Mouse (Mus musculus) embryo, embryonic 9.5 days (tissue): Measurements from ENCODE around the gene Atg9a.

ENCODE experiments used
- DNase-seq: peaks from one replicate; pipeline ENCODE4 v3.0.0-alpha.2; 2017; ENCODE audit errors: extremely low spot score

The Atg9a gene

GRCm38 (mm10) chr1:75168472-75169464 lies 23.2 kb downstream of the Atg9a start, which contains the start of gene Zfand2b:
Zfand2b (plus strand) TSS chr1:75168646.
- peak; percentile 98 for DNase-seq

GRCm38 (mm10) chr1:75168093-75168471 lies 23.9 kb downstream of the Atg9a start:
- DNase-seq: no peak

- DNase-seq: no peak
These were observed 31.8 kb downstream of the Atg9a start for GRCm38 (mm10) chr1:75160256-75160617.

GRCm38 (mm10) chr1:75159540-75160255 lies 32.3 kb downstream of the Atg9a start:
- DNase-seq: no peak

- DNase-seq: no peak
These were observed 33.0 kb downstream of the Atg9a start for GRCm38 (mm10) chr1:75158990-75159389.

- no peak for DNase-seq
These were observed 36.2 kb downstream of the Atg9a start for GRCm38 (mm10) chr1:75155837-75156236.

GRCm38 (mm10) chr1:75148727-75149126 lies 43.3 kb downstream of the Atg9a start:
- DNase-seq: no peak

- no peak for DNase-seq
These were observed 44.4 kb downstream of the Atg9a start for GRCm38 (mm10) chr1:75147411-75148135.

- DNase-seq: no peak
These were observed 46.4 kb downstream of the Atg9a start for GRCm38 (mm10) chr1:75145589-75145988.

- DNase-seq: peak; percentile 98
These were observed 49.4 kb downstream of the Atg9a start, which contains the start of the genes Cnppd1 and Retreg2 for GRCm38 (mm10) chr1:75142301-75143261. Cnppd1 (minus strand) TSS chr1:75142711. Retreg2 (plus strand) TSS chr1:75142778.

GRCm38 (mm10) chr1:75141486-75142190 lies 50.4 kb downstream of the Atg9a start:
- DNase-seq: peak; percentile 53

- no peak for DNase-seq
These were observed 51.3 kb downstream of the Atg9a start for GRCm38 (mm10) chr1:75140601-75141190.

GRCm38 (mm10) chr1:75138448-75138847 lies 53.5 kb downstream of the Atg9a start:
- no peak for DNase-seq

GRCm38 (mm10) chr1:75136730-75137129 lies 55.3 kb downstream of the Atg9a start:
- DNase-seq: no peak

- no peak for DNase-seq
These were observed 55.7 kb downstream of the Atg9a start for GRCm38 (mm10) chr1:75136293-75136692.

- DNase-seq: no peak
These were observed 58.4 kb downstream of the Atg9a start, which contains the start of gene Slc23a3 for GRCm38 (mm10) chr1:75133421-75134207. Slc23a3 (minus strand) TSS chr1:75133890.
